Mouse (Mus musculus) stomach, embryonic 14.5 days (tissue): Measurements from ENCODE around the gene Scml4. TPM values are rescaled to one million over a fixed set of nuclear protein-coding genes. Genes with fewer than 3 reads are reported as not detected.

ENCODE experiments used
- ATAC-seq: fragments of 200-750 bp; cut with Nextera tagmentation; 2 replicates; pipeline ENCODE4 v1.8.0; 2017; ENCODE audit warnings: low read depth, moderate TSS enrichment; ENCODE audit not compliant: insufficient number of reproducible peaks, insufficient read depth, low FRiP score
- H3K27ac ChIP-seq: fragments of 300-500 bp; sonication (generic); 2 replicates; pipeline ENCODE4 v1.5.1; 2014; ENCODE audit warnings: mild to moderate bottlenecking, low read length, moderate library complexity, mixed read lengths
- H3K27me3 ChIP-seq: fragments of 300-500 bp; sonication (generic); 2 replicates; pipeline ENCODE4 v1.6.1; 2014; ENCODE audit warnings: low read length, control low read depth, mixed read lengths; ENCODE audit not compliant: control insufficient read depth, insufficient read depth
- H3K36me3 ChIP-seq: fragments of 300-500 bp; sonication (generic); 2 replicates; pipeline ENCODE4 v1.6.1; 2014; ENCODE audit warnings: mild to moderate bottlenecking, control low read depth, low read length, moderate library complexity, mixed read lengths; ENCODE audit not compliant: control insufficient read depth, insufficient read depth
- H3K4me1 ChIP-seq: fragments of 300-500 bp; sonication (generic); 2 replicates; pipeline ENCODE4 v1.6.1; 2014; ENCODE audit warnings: low read length, control low read depth, mixed read lengths; ENCODE audit not compliant: control insufficient read depth, insufficient read depth
- H3K4me2 ChIP-seq: fragments of 300-500 bp; sonication (generic); replicated peaks from 2 replicates; pipeline ENCODE4 v1.6.1; 2014; ENCODE audit warnings: low read depth, low read length, control low read depth
- H3K4me3 ChIP-seq: fragments of 300-500 bp; sonication (generic); 2 replicates; pipeline ENCODE4 v1.5.1; 2014; ENCODE audit warnings: low read depth, low read length, control low read depth
- H3K9ac ChIP-seq: fragments of 300-500 bp; sonication (generic); replicated peaks from 2 replicates; pipeline ENCODE4 v1.6.1; 2014; ENCODE audit warnings: low read depth, mild to moderate bottlenecking, control low read depth, low read length, moderate library complexity, mixed read lengths
- H3K9me3 ChIP-seq: fragments of 300-500 bp; sonication (generic); 2 replicates; pipeline ENCODE4 v1.6.1; 2016; ENCODE audit warnings: low read depth, low read length, control low read depth; ENCODE audit not compliant: control insufficient read depth
- WGBS: fragments of 180-500 bp; shearing (Covaris S2); extraction: QIAGEN DNeasy Blood & Tissue Kit; methylation state at CpG from one replicate; pipeline ENCODE4 v1.1.7; 2014; 5-methylcytosine and 5-hydroxymethylcytosine counted together
- polyA plus RNA-seq: library from polyadenylated mRNA; unstranded; fragments of >200 nt; fragmentation: Nextera tagmentation; extraction: Ambion mirVana; gene quantifications from 2 replicates; pipeline ENCODE4 v1.2.1, GENCODE M21; 2014

The Scml4 gene
- polyA plus RNA-seq, 1 experiment from 2014 or later = 4.7 TPM

DNA sequence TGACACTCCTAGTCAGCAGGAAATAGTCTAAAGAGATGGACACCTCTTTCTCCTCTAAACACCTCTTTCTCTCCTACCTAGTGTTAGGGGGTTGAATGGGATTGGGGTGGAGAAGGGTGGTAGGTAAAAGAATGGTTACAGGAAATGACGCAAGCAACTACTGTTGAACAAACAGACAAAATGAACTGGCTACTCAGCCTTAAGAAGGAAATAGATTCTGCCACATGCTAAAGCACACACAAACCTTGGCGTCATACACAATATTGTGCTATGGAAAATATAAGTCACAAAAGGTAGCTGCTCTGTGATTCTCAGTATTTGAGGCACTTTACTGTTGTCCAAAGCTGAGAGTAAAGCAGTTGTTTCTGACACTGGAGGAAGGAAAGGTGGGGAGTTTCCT lies 21.4 kb upstream of the Scml4 start:
- Histone ChIP-seq H3K9me3 (peaks cover 9% of the 10 kb centered on the region; the same call in 1 of the 2 replicates), H3K9ac (no peak overlapping the region), H3K36me3 (peaks cover 12% of the 10 kb centered on the region), H3K4me1 (no peaks in the 10 kb centered on the region), H3K4me3 (no peak overlapping the region), H3K4me2 (no peak overlapping the region), H3K27ac (no peak overlapping the region), H3K27me3 (no peaks in the 10 kb centered on the region)
- 98% methylated on average over 2 of the region's 2 CpGs for WGBS
- ATAC-seq = no peak

DNA sequence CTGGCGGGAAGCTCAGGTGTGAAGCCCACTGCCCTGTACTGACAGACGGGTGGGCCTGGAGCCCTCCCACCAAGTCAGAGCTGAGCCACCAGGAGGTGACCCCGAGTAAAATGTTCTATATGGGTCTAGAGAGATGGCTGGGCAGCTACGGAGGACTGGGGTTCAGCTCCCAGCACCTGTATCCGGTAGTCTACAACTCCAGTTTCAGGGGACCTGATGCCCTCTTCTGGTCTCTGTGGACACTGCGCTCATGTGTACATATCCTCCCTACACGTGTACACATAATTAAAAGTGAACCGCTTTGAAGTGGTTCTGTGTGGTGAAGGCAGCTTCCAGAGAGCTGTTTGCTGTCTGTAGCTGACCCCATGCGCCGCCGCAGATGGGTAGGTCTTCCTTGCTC lies 20.1 kb upstream of the Scml4 start:
- Histone ChIP-seq H3K9ac (no peak overlapping the region), H3K27ac (no peak overlapping the region), H3K9me3 (peaks cover 9% of the 10 kb centered on the region; the same call in 1 of the 2 replicates), H3K4me2 (no peak overlapping the region), H3K27me3 (no peaks in the 10 kb centered on the region), H3K36me3 (no peaks in the 10 kb centered on the region; the same call in 1 of the 2 replicates), H3K4me3 (no peak overlapping the region), H3K4me1 (no peaks in the 10 kb centered on the region)
- ATAC-seq = no peak
- WGBS = 93% methylated on average over 11 of the region's 11 CpGs

DNA sequence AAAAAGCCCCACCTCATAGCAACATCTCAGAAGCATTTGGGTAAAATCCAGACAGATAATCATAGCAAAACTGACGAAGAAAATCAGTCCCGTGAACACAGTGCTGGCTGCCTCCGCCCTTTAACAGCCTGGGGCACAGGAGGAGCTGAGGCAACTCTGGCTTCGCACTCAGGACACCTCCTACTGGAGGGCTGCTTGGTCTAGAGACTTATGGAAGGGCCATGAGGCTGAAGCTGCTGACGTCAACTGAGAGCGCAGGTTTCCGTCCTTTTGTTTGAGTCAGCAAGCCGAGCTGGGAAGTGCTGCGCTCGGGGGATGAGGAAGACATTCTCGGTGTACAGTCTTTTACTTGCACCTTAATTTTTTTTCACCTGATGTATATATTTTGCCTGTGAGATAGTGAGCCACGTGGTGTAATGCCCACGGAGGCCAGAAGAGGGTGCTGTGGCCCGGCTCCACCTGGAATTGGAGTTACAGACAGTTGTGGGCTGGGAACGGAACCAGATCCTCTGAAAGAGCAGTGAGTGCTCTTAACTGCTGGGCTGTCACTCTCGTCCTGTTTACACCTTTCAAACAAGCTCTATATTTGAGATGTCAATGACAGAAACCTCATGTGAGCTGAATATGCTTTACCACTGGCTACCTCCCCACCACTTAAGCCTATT lies 18.5 kb upstream of the Scml4 start:
- H3K27ac ChIP-seq = no peak overlapping the region
- 60% methylated on average over 16 of the region's 16 CpGs for WGBS

DNA sequence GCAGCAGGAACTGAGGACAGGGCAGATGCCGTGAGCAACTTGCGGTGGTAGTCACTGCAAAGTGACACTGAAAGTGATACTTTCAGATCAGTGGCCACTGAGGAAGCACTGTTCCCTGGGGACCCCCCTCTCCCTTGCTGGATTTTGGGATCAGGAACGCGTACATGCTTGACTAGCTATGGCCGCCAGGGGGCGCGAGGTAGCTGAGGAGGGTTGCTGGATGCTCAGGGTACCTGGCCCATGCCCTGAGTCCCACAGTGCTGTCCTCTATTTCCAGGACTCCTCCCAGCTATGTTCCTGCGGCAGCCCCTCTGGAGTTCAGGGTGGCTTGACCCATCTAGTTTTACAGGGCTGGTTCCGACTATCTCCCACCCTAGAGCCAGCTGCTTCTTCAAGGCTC lies 17.8 kb upstream of the Scml4 start:
- WGBS = 15% methylated on average over 9 of the region's 9 CpGs
- peak; percentile 70; the same call in 1 of the 2 replicates for ATAC-seq

More for the DNA sequence above, 18.5 kb upstream of the Scml4 start:
- no peaks in the 10 kb centered on the region for H3K27me3 ChIP-seq
- H3K4me3 ChIP-seq = no peak overlapping the region
- peaks cover 9% of the 10 kb centered on the region; the same call in 1 of the 2 replicates for H3K9me3 ChIP-seq
- H3K4me1 ChIP-seq = no peaks in the 10 kb centered on the region
- no peaks in the 10 kb centered on the region for H3K36me3 ChIP-seq
- no peak overlapping the region for H3K4me2 ChIP-seq
- H3K9ac ChIP-seq = no peak overlapping the region
- no peak for ATAC-seq

DNA sequence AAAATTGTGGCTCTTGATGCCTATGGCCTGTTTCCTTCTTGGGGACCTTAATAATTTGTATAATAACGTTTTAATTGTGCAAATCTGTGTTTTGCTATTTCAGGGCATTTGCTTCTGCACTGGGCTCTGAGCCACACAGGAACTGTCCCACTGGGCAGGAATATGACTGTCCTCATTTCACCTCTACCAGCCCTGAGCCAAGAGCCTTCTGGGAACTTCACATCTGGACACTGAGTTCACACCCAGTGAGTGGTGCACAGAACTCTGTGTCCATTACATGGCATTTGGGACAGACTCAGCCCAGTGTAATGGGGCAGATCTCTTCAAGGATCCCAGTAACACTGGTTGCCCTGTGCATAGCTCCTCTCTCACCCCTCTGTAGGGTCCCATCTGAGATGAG lies 16.8 kb upstream of the Scml4 start:
- Histone ChIP-seq H3K4me2 (no peak overlapping the region), H3K36me3 (no peaks in the 10 kb centered on the region), H3K27ac (no peak overlapping the region), H3K9ac (no peak overlapping the region), H3K4me3 (no peak overlapping the region), H3K27me3 (no peaks in the 10 kb centered on the region), H3K9me3 (peaks cover 6% of the 10 kb centered on the region; the same call in 1 of the 2 replicates), H3K4me1 (no peaks in the 10 kb centered on the region)
- no peak for ATAC-seq
- WGBS = 68% methylated on average over 1 of the region's 1 CpGs

More for the DNA sequence above, 17.8 kb upstream of the Scml4 start:
- Histone ChIP-seq H3K27me3 (no peaks in the 10 kb centered on the region), H3K9ac (no peak overlapping the region), H3K4me3 (no peak overlapping the region), H3K9me3 (peaks cover 9% of the 10 kb centered on the region; the same call in 1 of the 2 replicates), H3K4me1 (no peaks in the 10 kb centered on the region), H3K36me3 (no peaks in the 10 kb centered on the region), H3K27ac (no peak overlapping the region), H3K4me2 (no peak overlapping the region)

DNA sequence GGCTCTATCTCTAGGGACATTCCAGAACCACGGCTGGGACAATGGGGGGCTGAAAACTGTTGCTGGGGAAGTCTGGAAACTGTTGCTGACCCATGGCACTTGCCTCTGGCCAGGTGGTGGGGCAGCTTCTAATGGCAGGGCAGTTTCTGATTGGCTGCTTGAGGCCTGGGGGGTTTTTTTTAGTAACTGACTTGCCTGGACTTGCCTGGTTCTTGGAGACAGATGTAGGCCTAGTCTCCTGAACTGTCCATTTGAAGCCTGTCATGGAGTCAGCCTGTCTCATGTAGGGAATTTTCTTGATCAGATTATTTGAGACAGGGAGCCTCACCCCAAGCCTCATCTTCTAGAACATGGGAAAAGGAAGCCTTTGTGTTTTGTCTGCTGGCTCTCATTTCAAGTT lies 14.7 kb upstream of the Scml4 start:
- Histone ChIP-seq H3K4me1 (no peaks in the 10 kb centered on the region), H3K4me3 (no peak overlapping the region), H3K9ac (no peak overlapping the region), H3K4me2 (no peak overlapping the region), H3K27ac (no peak overlapping the region), H3K9me3 (peaks cover 5% of the 10 kb centered on the region; the same call in 1 of the 2 replicates), H3K36me3 (no peaks in the 10 kb centered on the region), H3K27me3 (no peaks in the 10 kb centered on the region)
- no peak for ATAC-seq
- 32% methylated on average over 1 of the region's 1 CpGs for WGBS

DNA sequence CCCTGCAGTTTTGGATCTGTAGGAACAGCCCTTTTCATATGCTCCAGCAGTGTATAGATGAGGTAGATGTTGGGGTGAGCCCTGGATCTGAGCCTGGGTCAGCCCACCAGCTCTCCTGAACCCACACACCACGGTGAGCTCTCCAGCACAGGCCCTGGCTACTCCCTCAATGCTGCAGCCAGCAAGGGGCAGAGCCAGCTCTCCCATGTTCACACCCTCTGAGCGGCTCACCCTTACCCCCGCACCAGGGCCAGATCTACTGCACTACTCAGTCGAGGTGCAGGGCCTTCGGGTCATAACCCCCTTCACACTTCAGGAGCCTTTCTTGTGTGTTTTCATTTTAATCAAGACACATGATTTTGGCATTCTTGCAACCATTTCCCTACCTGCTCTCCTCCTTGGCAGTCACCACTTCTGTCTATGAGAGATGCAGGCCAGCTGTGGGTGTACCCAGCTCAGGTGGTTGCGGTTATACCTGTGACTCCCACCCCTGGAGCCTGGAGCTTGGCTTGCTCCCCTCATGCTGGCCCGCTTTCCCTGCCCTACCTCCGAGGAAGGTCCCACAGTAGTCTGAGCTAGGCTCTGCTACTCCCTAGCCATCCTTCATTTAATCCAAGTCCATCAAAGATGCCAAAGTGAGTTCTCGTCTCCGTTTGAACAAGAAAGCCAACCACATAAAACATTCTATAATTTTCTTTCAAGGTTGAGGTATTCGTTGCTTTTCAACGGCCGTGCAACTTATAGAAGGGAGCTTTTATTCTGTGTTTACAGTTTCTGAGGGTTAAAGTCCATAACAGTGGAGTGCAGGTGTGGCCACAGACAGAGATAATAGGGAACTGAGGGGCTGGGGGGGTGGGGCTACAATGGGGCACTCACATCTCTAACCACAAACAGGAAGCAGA lies 11.7 kb upstream of the Scml4 start:
- Histone ChIP-seq H3K4me1 (no peaks in the 10 kb centered on the region), H3K4me3 (no peak overlapping the region), H3K36me3 (no peaks in the 10 kb centered on the region), H3K27ac (0 out of 2 replicates have a peak overlapping the region, but pooled peaks have one; percentile 55), H3K9me3 (no peaks in the 10 kb centered on the region; the same call in 1 of the 2 replicates), H3K9ac (no peak overlapping the region), H3K4me2 (no peak overlapping the region), H3K27me3 (no peaks in the 10 kb centered on the region)
- ATAC-seq = peak; percentile 54; the same call in 1 of the 2 replicates
- WGBS = 74% methylated on average over 13 of the region's 13 CpGs

DNA sequence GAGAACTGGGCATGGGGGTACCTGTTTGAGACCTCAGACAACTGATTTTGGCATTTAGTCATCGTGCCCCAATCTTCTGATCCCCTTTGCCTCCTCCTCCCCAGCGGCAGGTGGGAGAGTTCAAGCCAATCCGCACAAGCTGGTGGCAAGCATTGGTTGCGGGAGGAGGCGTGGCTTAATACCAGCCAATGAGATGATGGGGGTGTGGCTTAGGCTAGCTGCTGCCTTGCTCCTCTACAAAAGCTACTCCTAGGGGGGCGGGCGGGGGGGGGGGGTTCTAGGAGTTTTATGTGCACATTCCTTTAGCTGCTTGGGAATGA lies 11.1 kb upstream of the Scml4 start:
- no peak overlapping the region for H3K4me3 ChIP-seq
- no peaks in the 10 kb centered on the region; the same call in 1 of the 2 replicates for H3K9me3 ChIP-seq
- no peaks in the 10 kb centered on the region for H3K4me1 ChIP-seq
- WGBS = 85% methylated on average over 7 of the region's 7 CpGs
- H3K27ac ChIP-seq = no peak overlapping the region
- no peaks in the 10 kb centered on the region for H3K27me3 ChIP-seq
- H3K4me2 ChIP-seq = no peak overlapping the region
- no peak overlapping the region for H3K9ac ChIP-seq
- ATAC-seq = no peak
- H3K36me3 ChIP-seq = no peaks in the 10 kb centered on the region
